Mouse (Mus musculus) ES-E14 (cell line): ENCODE data around the gene Plekhg1.

Experiments
- CHD2 ChIP-seq: IDR thresholded peaks from 2 replicates; pipeline ENCODE4 v1.6.1; 2014; ENCODE audit warnings: mild to moderate bottlenecking, low read depth, low read length, inconsistent platforms
- HCFC1 ChIP-seq: IDR thresholded peaks from 2 replicates; pipeline ENCODE4 v1.6.1; 2012; ENCODE audit warnings: low read length, inconsistent platforms, borderline replicate concordance; ENCODE audit not compliant: insufficient read depth
- MAFK ChIP-seq: IDR thresholded peaks from 2 replicates; pipeline ENCODE4 v1.6.1; 2014; ENCODE audit warnings: mild to moderate bottlenecking, low read depth, low read length, inconsistent platforms; ENCODE audit not compliant: insufficient read depth
- ZC3H11A ChIP-seq: IDR thresholded peaks from 2 replicates; pipeline ENCODE4 v1.6.1; 2012; ENCODE audit warnings: low read depth, mild to moderate bottlenecking, inconsistent platforms, low read length, borderline replicate concordance
- ZNF384 ChIP-seq: IDR thresholded peaks from 2 replicates; pipeline ENCODE4 v1.6.1; 2012; ENCODE audit warnings: low read depth, low read length, inconsistent platforms

DNA sequence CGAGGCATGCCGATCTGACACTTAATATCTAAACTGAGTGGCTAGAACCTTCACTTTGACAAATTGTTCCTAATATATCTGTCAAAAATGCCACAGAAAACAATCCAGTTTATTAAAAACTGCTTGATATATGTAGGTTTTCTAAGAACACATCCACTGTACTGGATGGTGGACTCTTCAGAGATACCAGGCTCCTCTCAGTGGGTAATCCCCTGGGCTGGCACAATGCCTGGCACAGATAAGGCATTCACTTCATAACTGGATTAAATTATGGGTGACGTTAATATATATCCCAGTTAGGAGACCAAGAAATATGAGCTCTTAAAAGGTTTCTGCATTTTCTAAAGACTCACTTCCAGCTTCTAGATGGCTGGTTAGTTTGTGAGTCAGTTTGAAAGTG, 53.7 kb downstream of the Plekhg1 start:
- TF ChIP-seq ZC3H11A (no peak), MAFK (no peak), CHD2 (no peak), ZNF384 (no peak), HCFC1 (no peak)
